Mouse (Mus musculus) mature B cell (primary cell): ENCODE measurements around the gene Olfr159.
"Not testable (repeated sequence)": the region's sequence is repeated elsewhere in the genome, so short reads cannot be mapped to it uniquely, and the experiment has no call there.

Experiments used
- in situ Hi-C: fragments of 300-500 bp; cut with MboI; formaldehyde crosslinking; loops from 2 replicates; pipeline ENCODE4 v1.14.3; 2019

Gene Olfr159

GRCm38 (mm10) chr4:43770909-43771308 is at the start of gene Olfr159:
TSS of gene Olfr159 (minus strand) at chr4:43771009.
- in situ Hi-C loops, result no loop called here

GRCm38 (mm10) chr4:43798936-43799335 is 28.1 kb upstream of the Olfr159 start:
- in situ Hi-C loops, result no loop called here

DNA sequence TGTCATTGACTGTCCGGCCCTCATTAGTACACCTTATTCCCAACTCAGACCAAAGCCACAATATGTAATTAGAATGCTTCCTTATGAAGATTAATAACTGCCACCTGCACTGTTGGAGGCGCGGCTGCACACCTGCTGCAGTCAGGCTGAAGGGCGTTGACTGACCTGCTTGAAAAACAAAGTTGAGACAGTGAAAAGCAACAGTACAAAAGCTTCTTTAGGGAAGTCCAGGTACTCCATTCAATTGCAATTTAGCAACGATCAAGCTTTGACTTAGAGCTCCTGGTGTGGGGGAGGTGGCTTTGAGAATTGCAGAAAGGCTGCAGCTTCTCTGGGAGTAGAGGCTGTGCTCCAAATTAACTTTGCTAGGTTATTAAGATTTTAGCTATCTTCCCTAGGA is 25.0 kb upstream of the Olfr159 start:
- in situ Hi-C loops, result not testable (repeated sequence)

GRCm38 (mm10) chr4:43795296-43795695 is 24.5 kb upstream of the Olfr159 start:
- in situ Hi-C loops, result no loop called here

GRCm38 (mm10) chr4:43772304-43772703 is 1.5 kb upstream of the Olfr159 start:
- in situ Hi-C loops, result no loop called here

DNA sequence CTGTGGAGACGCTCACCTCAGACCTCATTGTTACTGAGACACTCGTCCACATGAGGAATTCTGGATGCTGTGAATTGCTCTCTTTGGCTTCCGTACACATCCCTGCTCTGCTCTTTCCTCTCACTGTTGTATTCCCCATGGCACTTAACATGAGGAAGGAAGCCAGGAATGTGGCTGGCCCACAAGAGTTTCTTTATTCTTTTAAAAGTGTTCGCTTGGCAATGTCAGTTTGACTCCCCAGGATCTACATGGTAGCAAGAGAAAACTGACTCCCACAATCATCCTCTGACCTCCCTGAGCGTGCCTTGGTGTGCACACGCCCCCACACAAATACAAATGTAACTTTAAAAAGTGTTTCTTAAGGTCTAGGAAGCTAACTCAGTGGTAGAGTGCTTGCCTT is 817 bp upstream of the Olfr159 start:
- in situ Hi-C loops, result no loop called here

DNA sequence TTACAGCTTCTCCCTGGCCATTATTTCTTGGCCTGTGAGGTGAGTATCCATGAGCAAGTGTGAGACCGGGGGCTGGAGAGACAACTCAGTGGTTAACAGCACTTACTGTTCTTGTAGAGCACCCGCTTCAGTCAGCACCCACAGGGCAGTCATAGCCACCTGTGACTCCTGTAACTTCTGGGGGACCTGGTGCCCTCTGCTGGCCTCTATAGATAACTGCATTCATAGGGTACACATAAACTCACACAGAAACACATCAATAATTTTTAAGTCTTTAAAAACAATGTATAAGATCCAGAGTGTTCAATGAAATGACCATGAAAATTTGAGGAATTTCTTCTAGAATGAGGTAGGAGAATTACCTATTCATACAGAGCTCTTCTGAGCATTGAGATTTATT is 1.4 kb downstream of the Olfr159 start:
- in situ Hi-C loops, result no loop called here

- in situ Hi-C loops, result no loop called here
Observed at GRCm38 (mm10) chr4:43768341-43768740, 2.5 kb downstream of the Olfr159 start.

DNA sequence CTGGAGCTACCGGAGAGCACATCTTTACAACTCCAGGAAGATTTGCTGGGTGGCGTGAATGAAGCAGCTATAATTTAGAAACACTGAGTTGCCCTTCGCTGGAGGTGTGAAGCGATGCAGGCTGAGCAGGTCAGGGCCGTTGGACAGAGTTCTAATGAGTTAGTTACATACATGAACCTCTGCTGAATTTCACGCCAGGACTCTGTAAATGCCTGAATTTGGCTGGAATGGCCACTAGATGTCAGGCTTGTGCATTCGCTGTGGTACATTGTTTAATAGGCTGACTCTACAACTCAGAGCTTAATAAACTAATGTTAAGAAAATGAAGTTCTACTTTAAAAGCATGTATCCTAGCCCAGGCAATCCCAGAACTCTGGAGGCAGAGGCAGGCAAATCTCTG is 7.4 kb downstream of the Olfr159 start:
- in situ Hi-C loops, result no loop called here

DNA sequence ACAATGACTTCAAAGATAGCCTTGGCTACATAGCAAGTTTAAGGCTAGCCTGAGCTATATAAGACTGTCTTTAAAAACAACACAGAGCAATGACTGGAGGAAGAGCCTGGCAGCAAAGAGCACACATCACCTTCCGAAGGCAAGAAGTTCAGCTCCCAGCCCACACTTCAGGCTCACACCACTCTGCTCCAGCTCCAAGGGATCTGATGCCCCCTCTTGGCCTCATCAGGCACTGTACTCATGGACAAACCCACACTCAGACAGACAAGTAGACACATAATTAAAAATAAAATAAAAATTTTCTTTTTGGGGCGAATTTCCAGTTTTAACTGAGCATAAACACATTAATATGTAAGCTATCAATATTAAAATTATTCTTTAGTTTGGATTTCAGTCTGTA is 9.5 kb downstream of the Olfr159 start:
- in situ Hi-C loops, result no loop called here

GRCm38 (mm10) chr4:43760460-43760859 is 10.3 kb downstream of the Olfr159 start:
- in situ Hi-C loops, result no loop called here

- in situ Hi-C loops, result no loop called here
Observed at GRCm38 (mm10) chr4:43759571-43760418, 11.0 kb downstream of the Olfr159 start.

GRCm38 (mm10) chr4:43757213-43757612 is 13.6 kb downstream of the Olfr159 start:
- in situ Hi-C loops, result no loop called here

DNA sequence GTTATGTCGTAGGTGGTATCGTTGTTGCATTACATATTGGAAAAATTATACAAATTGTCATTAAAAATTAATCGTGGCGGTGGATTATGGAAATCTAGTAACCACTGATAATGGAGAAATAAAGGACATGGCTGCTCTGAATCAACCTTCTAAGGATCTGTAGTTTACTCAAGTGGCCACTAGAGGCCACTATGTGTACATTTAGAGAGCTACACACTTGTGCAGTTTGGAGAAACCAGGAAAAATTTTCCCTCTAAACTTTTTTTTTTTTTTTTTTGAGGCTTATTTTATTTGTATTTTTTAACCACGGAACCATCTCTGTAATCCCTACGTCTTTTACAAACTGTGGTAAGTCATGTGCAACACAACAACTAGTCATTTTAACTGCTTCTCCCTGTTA is 25.6 kb downstream of the Olfr159 start:
- in situ Hi-C loops, result no loop called here

DNA sequence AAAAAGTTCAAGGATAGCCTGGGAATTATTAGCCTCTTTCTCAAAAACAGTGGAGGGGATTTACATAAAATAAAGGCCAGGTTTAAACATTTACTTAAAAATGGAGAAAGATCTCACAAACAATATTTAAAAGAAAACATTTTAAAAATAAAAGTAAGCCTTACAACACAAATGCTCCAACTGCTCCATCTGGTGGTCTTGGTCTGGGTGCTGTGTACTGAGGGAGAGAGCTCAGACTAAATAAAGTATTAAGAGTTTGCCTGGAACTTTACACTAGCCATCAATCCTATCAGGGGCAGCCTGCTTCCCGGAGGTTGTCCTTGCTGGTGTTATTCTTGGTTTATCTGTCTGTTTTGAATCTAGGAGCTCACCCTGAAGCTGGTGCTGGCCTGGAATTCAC is 27.7 kb downstream of the Olfr159 start:
- in situ Hi-C loops, result no loop called here

- in situ Hi-C loops, result no loop called here
Observed at GRCm38 (mm10) chr4:43742637-43743036, 28.2 kb downstream of the Olfr159 start.

DNA sequence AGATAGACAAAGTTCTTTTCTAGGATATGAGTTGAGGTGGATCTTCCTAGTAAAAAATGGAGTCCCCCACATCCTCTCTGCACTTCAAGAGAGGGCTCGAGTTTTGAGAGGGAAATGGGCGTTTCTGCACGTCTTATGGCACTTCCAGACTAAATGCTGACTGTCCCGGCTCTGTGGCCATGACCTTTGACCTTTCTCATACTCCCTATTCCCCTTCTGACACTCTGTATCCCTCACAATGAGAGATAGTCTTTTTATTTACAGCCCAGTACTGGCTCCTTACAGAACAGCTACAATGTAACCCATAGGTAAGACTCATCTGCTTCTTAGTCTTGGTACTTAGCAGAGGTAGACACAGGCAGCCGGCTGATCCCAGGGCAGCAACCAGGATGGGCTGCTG is 29.3 kb downstream of the Olfr159 start:
- in situ Hi-C loops, result no loop called here

- in situ Hi-C loops, result no loop called here
Observed at GRCm38 (mm10) chr4:43738989-43739674, 31.7 kb downstream of the Olfr159 start.

DNA sequence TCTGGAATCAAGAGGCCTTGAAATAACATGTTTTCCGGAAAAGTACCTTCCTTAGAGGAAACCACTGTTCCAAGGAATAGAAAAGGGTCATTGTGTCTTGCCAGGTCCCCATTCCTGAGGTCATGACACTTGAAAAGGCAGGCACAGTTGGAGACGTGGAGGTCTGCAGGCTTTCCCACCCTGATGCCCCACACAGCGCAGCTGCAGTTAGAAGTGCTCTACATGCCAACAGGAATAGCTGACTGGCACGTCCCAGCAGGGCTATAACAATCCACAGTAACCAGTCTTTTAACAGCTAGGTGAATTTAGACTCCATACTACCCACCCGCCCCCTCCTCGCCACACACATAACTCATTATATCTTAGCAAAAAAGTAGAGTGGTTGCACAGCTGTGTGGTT is 33.7 kb downstream of the Olfr159 start:
- in situ Hi-C loops, result no loop called here

DNA sequence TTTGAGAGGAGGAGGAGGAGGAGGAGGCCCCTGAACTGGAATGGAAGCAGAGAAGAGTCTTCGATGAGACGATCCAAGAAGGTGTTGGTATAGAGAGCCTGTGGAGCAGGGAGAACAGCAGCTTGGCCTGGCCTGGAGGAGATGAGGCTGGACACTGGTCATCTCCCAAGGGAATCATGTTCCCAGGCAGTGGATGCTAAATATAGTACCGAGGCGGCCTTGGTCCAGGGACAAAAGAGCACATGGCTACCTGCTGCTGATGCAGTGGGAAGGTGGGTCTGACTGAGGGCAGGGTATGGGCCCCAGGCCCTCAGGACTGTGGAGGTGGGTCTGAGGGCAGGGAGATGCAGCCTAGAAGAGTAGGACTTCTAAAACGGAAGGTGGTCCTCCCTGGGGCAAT is 37.6 kb downstream of the Olfr159 start:
- in situ Hi-C loops, result no loop called here

GRCm38 (mm10) chr4:43732171-43732570 is 38.6 kb downstream of the Olfr159 start:
- in situ Hi-C loops, result no loop called here

DNA sequence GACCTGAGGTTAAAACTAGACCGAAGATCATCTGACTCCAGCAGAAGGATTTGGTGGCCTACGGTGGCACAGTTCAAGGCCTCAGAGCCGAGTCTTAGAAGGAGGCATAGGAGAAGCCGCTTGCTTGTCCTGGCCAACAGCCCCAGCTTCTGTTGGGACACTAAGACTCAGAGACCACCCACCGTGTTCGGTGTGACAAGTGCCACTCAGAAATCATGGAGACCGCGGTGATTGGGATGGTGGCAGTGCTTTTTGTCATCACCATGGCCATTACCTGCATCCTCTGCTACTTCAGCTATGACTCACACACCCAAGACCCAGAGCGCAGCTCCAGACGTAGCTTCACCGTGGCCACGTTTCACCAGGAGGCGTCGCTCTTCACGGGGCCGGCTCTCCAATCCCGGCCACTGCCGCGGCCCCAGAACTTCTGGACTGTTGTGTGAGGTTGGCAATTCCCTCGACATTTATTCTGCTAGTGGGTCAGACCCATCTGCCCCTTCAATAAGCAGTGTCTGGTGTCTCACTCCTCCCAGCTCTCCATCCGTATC is 40.0 kb downstream of the Olfr159 start:
- in situ Hi-C loops, result no loop called here
